Mouse (Mus musculus): ENCODE data around the gene Heatr5a. TPM values are rescaled to one million over a fixed set of nuclear protein-coding genes. Genes with fewer than 3 reads are reported as not detected.

Heatr5a gene
- polyA plus RNA-seq, 1 experiment from 2014 or later: 17.9 TPM

GRCm38 (mm10) chr12:51985163-51985748 is 14.1 kb upstream of the Heatr5a start:
- no peak overlapping the region for H3K4me2 ChIP-seq (replicated peaks; ENCODE audit: low read depth, low read length)
- no peaks in the 10 kb centered on the region for H3K9me3 ChIP-seq (ENCODE audit: control insufficient read depth, low read depth, low read length)
- H3K4me1 ChIP-seq (ENCODE audit: control insufficient read depth, insufficient read depth, low read length): no peaks in the 10 kb centered on the region
- no peak for ATAC-seq (ENCODE audit: insufficient number of reproducible peaks, insufficient read depth, low FRiP score, low read depth)
- 92% methylated on average over 3 of the region's 3 CpGs for WGBS
- no peak overlapping the region for H3K27ac ChIP-seq (ENCODE audit: low read length)
- no peak overlapping the region for H3K4me3 ChIP-seq (ENCODE audit: low read depth, low read length)
- no peak overlapping the region for H3K9ac ChIP-seq (replicated peaks; ENCODE audit: low read depth, low read length)
- no peaks in the 10 kb centered on the region for H3K27me3 ChIP-seq (ENCODE audit: control insufficient read depth, insufficient read depth, low read length)
- no peaks in the 10 kb centered on the region for H3K36me3 ChIP-seq (ENCODE audit: control insufficient read depth, insufficient read depth, low read length)

GRCm38 (mm10) chr12:51983625-51984024 is 12.5 kb upstream of the Heatr5a start:
- H3K9me3 ChIP-seq (ENCODE audit: control insufficient read depth, low read depth, low read length): no peaks in the 10 kb centered on the region
- H3K9ac ChIP-seq (replicated peaks; ENCODE audit: low read depth, low read length): no peak overlapping the region
- ATAC-seq (ENCODE audit: insufficient number of reproducible peaks, insufficient read depth, low FRiP score, low read depth): no peak
- no peaks in the 10 kb centered on the region for H3K27me3 ChIP-seq (ENCODE audit: control insufficient read depth, insufficient read depth, low read length)
- H3K4me1 ChIP-seq (ENCODE audit: control insufficient read depth, insufficient read depth, low read length): no peaks in the 10 kb centered on the region
- no peaks in the 10 kb centered on the region for H3K36me3 ChIP-seq (ENCODE audit: control insufficient read depth, insufficient read depth, low read length)
- H3K4me2 ChIP-seq (replicated peaks; ENCODE audit: low read depth, low read length): no peak overlapping the region
- H3K4me3 ChIP-seq (ENCODE audit: low read depth, low read length): no peak overlapping the region
- no peak overlapping the region for H3K27ac ChIP-seq (ENCODE audit: low read length)
- WGBS: 95% methylated on average over 1 of the region's 1 CpGs

GRCm38 (mm10) chr12:51976531-51976930 is 5.4 kb upstream of the Heatr5a start:
- Histone ChIP-seq H3K4me3 (ENCODE audit: low read depth, low read length) (no peak overlapping the region), H3K4me1 (ENCODE audit: control insufficient read depth, insufficient read depth, low read length) (no peaks in the 10 kb centered on the region), H3K4me2 (replicated peaks; ENCODE audit: low read depth, low read length) (no peak overlapping the region), H3K9me3 (ENCODE audit: control insufficient read depth, low read depth, low read length) (no peaks in the 10 kb centered on the region), H3K27me3 (ENCODE audit: control insufficient read depth, insufficient read depth, low read length) (no peaks in the 10 kb centered on the region), H3K36me3 (ENCODE audit: control insufficient read depth, insufficient read depth, low read length) (no peaks in the 10 kb centered on the region), H3K9ac (replicated peaks; ENCODE audit: low read depth, low read length) (no peak overlapping the region), H3K27ac (ENCODE audit: low read length) (no peak overlapping the region)
- no peak for ATAC-seq (ENCODE audit: insufficient number of reproducible peaks, insufficient read depth, low FRiP score, low read depth)
- WGBS: 63% methylated on average over 9 of the region's 9 CpGs

- H3K27ac ChIP-seq (ENCODE audit: low read length): no peak overlapping the region
- no peaks in the 10 kb centered on the region for H3K27me3 ChIP-seq (ENCODE audit: control insufficient read depth, insufficient read depth, low read length)
- WGBS: 75% methylated on average over 1 of the region's 1 CpGs
- no peaks in the 10 kb centered on the region for H3K36me3 ChIP-seq (ENCODE audit: control insufficient read depth, insufficient read depth, low read length)
- no peak overlapping the region for H3K4me2 ChIP-seq (replicated peaks; ENCODE audit: low read depth, low read length)
- ATAC-seq (ENCODE audit: insufficient number of reproducible peaks, insufficient read depth, low FRiP score, low read depth): no peak
- peaks cover 7% of the 10 kb centered on the region; the same call in 1 of the 2 replicates for H3K4me1 ChIP-seq (ENCODE audit: control insufficient read depth, insufficient read depth, low read length)
- no peak overlapping the region for H3K9ac ChIP-seq (replicated peaks; ENCODE audit: low read depth, low read length)
- no peak overlapping the region for H3K4me3 ChIP-seq (ENCODE audit: low read depth, low read length)
- no peaks in the 10 kb centered on the region for H3K9me3 ChIP-seq (ENCODE audit: control insufficient read depth, low read depth, low read length)
Measured at GRCm38 (mm10) chr12:51974381-51974780, 3.3 kb upstream of the Heatr5a start.

- H3K4me1 ChIP-seq (ENCODE audit: control insufficient read depth, insufficient read depth, low read length): peaks cover 7% of the 10 kb centered on the region; the same call in 1 of the 2 replicates
- H3K4me3 ChIP-seq (ENCODE audit: low read depth, low read length): no peak overlapping the region
- no peak overlapping the region for H3K4me2 ChIP-seq (replicated peaks; ENCODE audit: low read depth, low read length)
- H3K27ac ChIP-seq (ENCODE audit: low read length): no peak overlapping the region
- no peaks in the 10 kb centered on the region for H3K9me3 ChIP-seq (ENCODE audit: control insufficient read depth, low read depth, low read length)
- no peak overlapping the region for H3K9ac ChIP-seq (replicated peaks; ENCODE audit: low read depth, low read length)
- H3K36me3 ChIP-seq (ENCODE audit: control insufficient read depth, insufficient read depth, low read length): no peaks in the 10 kb centered on the region
- no peak for ATAC-seq (ENCODE audit: insufficient number of reproducible peaks, insufficient read depth, low FRiP score, low read depth)
- no peaks in the 10 kb centered on the region for H3K27me3 ChIP-seq (ENCODE audit: control insufficient read depth, insufficient read depth, low read length)
- 88% methylated on average over 5 of the region's 5 CpGs for WGBS
Measured at GRCm38 (mm10) chr12:51972269-51973065, 1.3 kb upstream of the Heatr5a start.

GRCm38 (mm10) chr12:51970352-51971069 is 610 bp downstream of the Heatr5a start:
- H3K27ac ChIP-seq (ENCODE audit: low read length): peak overlapping the region; percentile 92
- H3K4me3 ChIP-seq (ENCODE audit: low read depth, low read length): peak overlapping the region; percentile 91
- peak overlapping the region; percentile 64 for H3K4me2 ChIP-seq (replicated peaks; ENCODE audit: low read depth, low read length)
- under 1% methylated on average over 34 of the region's 35 CpGs for WGBS
- no peaks in the 10 kb centered on the region for H3K27me3 ChIP-seq (ENCODE audit: control insufficient read depth, insufficient read depth, low read length)
- H3K9me3 ChIP-seq (ENCODE audit: control insufficient read depth, low read depth, low read length): no peaks in the 10 kb centered on the region
- peak overlapping the region; percentile 81 for H3K9ac ChIP-seq (replicated peaks; ENCODE audit: low read depth, low read length)
- no peaks in the 10 kb centered on the region for H3K36me3 ChIP-seq (ENCODE audit: control insufficient read depth, insufficient read depth, low read length)
- H3K4me1 ChIP-seq (ENCODE audit: control insufficient read depth, insufficient read depth, low read length): peaks cover 7% of the 10 kb centered on the region; the same call in 1 of the 2 replicates
- peak; percentile 69; the same call in 1 of the 2 replicates for ATAC-seq (ENCODE audit: insufficient number of reproducible peaks, insufficient read depth, low FRiP score, low read depth)

GRCm38 (mm10) chr12:51969876-51970275 is 1.2 kb downstream of the Heatr5a start:
- H3K27me3 ChIP-seq (ENCODE audit: control insufficient read depth, insufficient read depth, low read length): no peaks in the 10 kb centered on the region
- H3K36me3 ChIP-seq (ENCODE audit: control insufficient read depth, insufficient read depth, low read length): no peaks in the 10 kb centered on the region
- H3K4me3 ChIP-seq (ENCODE audit: low read depth, low read length): peak overlapping the region; percentile 91
- H3K9me3 ChIP-seq (ENCODE audit: control insufficient read depth, low read depth, low read length): no peaks in the 10 kb centered on the region
- H3K9ac ChIP-seq (replicated peaks; ENCODE audit: low read depth, low read length): peak overlapping the region; percentile 81; the same call in 1 of the 2 replicates
- H3K4me1 ChIP-seq (ENCODE audit: control insufficient read depth, insufficient read depth, low read length): peaks cover 7% of the 10 kb centered on the region; the same call in 1 of the 2 replicates
- H3K4me2 ChIP-seq (replicated peaks; ENCODE audit: low read depth, low read length): peak overlapping the region; percentile 64
- 10% methylated on average over 7 of the region's 7 CpGs for WGBS
- no peak for ATAC-seq (ENCODE audit: insufficient number of reproducible peaks, insufficient read depth, low FRiP score, low read depth)
- no peak overlapping the region for H3K27ac ChIP-seq (ENCODE audit: low read length)

GRCm38 (mm10) chr12:51969092-51969491 is 2.0 kb downstream of the Heatr5a start:
- H3K9ac ChIP-seq (replicated peaks; ENCODE audit: low read depth, low read length): no peak overlapping the region
- no peak overlapping the region for H3K27ac ChIP-seq (ENCODE audit: low read length)
- no peaks in the 10 kb centered on the region for H3K27me3 ChIP-seq (ENCODE audit: control insufficient read depth, insufficient read depth, low read length)
- H3K4me3 ChIP-seq (ENCODE audit: low read depth, low read length): no peak overlapping the region
- WGBS: 78% methylated on average over 2 of the region's 2 CpGs
- no peak for ATAC-seq (ENCODE audit: insufficient number of reproducible peaks, insufficient read depth, low FRiP score, low read depth)
- H3K36me3 ChIP-seq (ENCODE audit: control insufficient read depth, insufficient read depth, low read length): no peaks in the 10 kb centered on the region
- no peak overlapping the region for H3K4me2 ChIP-seq (replicated peaks; ENCODE audit: low read depth, low read length)
- no peaks in the 10 kb centered on the region for H3K9me3 ChIP-seq (ENCODE audit: control insufficient read depth, low read depth, low read length)
- H3K4me1 ChIP-seq (ENCODE audit: control insufficient read depth, insufficient read depth, low read length): peaks cover 7% of the 10 kb centered on the region; the same call in 1 of the 2 replicates

All from stomach, embryonic 14.5 days (tissue).